Mouse (Mus musculus): ENCODE measurements around the gene Tnfsf12. TPM values are rescaled to one million over a fixed set of nuclear protein-coding genes. Genes with fewer than 3 reads are reported as not detected.
A peak's percentile ranks its signal among the peaks of the same experiment; 100 is the strongest.

Tnfsf12 gene
- total RNA-seq, 2 experiments from 2014 or later = 16.9 to 17.1 TPM

DNA sequence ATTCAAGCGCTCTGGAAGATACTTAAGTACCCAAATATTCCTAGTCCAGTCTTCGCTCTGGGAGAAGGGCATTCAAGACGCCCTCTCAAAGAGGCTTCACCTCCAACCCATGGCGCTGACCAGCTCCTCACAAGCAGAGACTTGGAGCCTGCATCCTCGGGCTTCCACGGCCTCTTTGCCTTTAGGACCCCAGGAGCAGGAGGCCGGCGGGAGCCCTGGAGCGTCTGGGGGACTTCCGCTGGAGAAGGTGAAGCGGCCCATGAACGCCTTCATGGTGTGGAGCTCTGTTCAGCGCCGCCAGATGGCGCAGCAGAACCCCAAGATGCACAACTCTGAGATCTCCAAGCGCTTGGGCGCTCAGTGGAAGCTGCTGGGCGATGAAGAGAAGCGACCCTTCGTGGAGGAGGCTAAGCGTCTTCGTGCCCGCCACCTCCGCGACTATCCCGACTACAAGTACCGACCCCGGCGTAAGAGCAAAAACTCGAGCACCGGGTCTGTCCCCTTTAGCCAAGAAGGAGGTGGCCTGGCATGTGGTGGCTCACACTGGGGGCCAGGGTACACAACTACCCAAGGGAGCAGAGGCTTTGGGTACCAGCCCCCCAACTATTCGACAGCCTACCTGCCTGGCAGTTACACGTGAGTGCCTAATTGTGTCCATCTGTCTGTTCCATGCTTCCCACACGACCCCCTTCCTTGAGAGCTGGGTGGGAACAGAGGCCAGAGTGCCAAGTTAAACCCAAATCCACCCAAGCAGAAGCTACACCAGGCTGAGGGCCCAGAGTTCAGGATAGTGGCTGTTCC, 40.2 kb downstream of the Tnfsf12 start, which contains the start of gene Sox15:
Gene Sox15, plus strand, starts transcription at position 51 of the 801 bp plus-strand sequence.
- DNase-seq = peak; percentile 57 to 72

DNA sequence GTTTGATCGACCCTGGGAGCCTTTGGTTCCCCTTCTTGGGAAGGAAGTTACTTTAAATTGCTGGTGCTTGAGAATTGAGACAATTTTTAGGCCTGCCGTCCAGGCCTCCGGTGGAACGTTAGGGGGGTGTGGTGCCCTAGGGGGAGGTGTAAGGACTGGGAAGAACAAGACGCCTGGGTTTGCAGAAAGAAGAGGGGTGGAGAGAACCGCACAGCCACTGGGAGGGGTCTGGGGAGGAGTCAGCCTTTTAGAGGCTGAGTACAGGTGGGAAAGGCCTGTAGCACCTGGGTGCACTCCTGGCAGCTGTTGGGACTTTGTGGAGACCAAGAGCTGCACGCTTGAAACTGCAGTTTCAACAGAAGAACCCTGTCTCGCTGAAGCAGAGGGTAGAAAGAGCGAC, 40.9 kb downstream of the Tnfsf12 start:
- DNase-seq = no peak

DNA sequence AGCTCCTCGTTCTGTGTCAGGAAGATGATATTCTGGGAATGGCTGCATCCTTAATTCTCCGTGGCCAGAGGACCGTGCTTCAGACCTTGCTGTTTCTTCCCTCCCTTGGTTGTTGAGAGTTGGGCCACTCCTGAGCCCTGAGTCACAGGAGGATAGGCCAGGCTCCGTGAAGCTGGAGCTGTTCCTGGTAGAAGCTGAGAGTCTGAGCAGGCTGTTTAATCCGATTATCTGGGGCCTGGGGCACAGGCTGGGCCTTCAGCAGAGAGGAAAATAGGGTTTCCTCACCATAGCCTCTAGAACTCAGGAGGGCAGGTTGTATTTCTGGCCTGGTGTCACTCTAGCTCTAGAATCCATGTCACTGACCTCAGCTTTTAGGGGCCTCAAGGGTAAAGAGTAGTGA, 42.2 kb downstream of the Tnfsf12 start:
- no peak for DNase-seq

DNA sequence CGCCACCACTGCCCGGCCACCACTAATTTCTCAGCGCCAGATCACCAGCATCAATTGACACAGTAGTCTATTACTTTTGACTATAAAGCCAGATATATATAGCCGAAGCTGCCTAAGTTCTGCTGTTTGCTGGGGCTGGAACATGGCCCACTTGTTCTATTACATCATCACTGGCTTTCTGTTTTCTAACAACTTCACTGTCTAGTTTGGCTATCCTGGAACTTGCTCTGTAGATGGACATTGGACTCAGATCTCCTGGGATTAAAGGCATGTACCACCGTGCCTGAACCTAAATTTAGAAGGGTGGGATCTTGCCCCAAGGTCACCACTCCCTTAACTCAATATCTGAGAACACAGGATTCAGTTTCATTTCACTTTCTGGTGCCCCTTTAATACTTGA, 49.8 kb downstream of the Tnfsf12 start:
- no peak for DNase-seq

Small RNA genes lying within 50 kb of the gene (microRNA-seq; reads per million reads assigned to microRNA genes)
- gene Mir1934 = 5.4 to 7.2 reads per million in 2 experiments

Other genes with a start within 250 kb of the Tnfsf12 start
- under 1 TPM; 0.10 to 0.51 TPM for gene Dnah2, start 146.7 kb downstream of the Tnfsf12 start, total RNA-seq (2021)
- gene Efnb3, start 135.6 kb downstream of the Tnfsf12 start, total RNA-seq (2021) = 100 to 1,000 TPM; 111 to 140 TPM
- 1 to 10 TPM; 5.0 to 5.4 TPM for gene Wrap53, start 115.6 kb downstream of the Tnfsf12 start, total RNA-seq (2021)
- gene Trp53, start 115.5 kb downstream of the Tnfsf12 start, total RNA-seq (2021) = 10 to 100 TPM; 15.0 to 15.5 TPM
- gene Atp1b2, start 89.9 kb downstream of the Tnfsf12 start, total RNA-seq (2021) = 10 to 100 TPM; 15.2 to 16.4 TPM
- not detected for gene Shbg, start 77.9 kb downstream of the Tnfsf12 start, total RNA-seq (2021)
- 1 to 10 TPM; 3.3 to 3.8 TPM for gene Sat2, start 73.8 kb downstream of the Tnfsf12 start, total RNA-seq (2021)
- gene Fxr2, start 62.9 kb downstream of the Tnfsf12 start, total RNA-seq (2021) = 10 to 100 TPM; 91.3 to 97.2 TPM
- gene Sox15, start 40.5 kb downstream of the Tnfsf12 start, total RNA-seq (2021) = not detected
- 10 to 100 TPM; 12.3 to 15.6 TPM for gene Mpdu1, start 33.2 kb downstream of the Tnfsf12 start, total RNA-seq (2021)
- gene Cd68, start 29.7 kb downstream of the Tnfsf12 start, total RNA-seq (2021) = 10 to 100 TPM in 1 of 2 experiments, 1 to 10 TPM in 1; 7.3 to 10.5 TPM
- 100 to 1,000 TPM; 185 to 188 TPM for gene Eif4a1, start 23.4 kb downstream of the Tnfsf12 start, total RNA-seq (2021)
- gene Senp3, start 13.8 kb downstream of the Tnfsf12 start, total RNA-seq (2021) = 10 to 100 TPM; 27.3 to 35.1 TPM
- gene Tnfsf13, start 10.1 kb downstream of the Tnfsf12 start, total RNA-seq (2021) = 1 to 10 TPM; 1.5 to 1.7 TPM
- gene Tnfsfm13, start 249 bp upstream of the Tnfsf12 start, total RNA-seq (2021) = 1 to 10 TPM; 2.5 to 4.1 TPM
- 10 to 100 TPM; 27.4 to 33.4 TPM for gene Polr2a, start 62.8 kb upstream of the Tnfsf12 start, total RNA-seq (2021)
- not detected for gene Slc35g3, start 66.1 kb upstream of the Tnfsf12 start, total RNA-seq (2021)
- 10 to 100 TPM; 41.7 to 44.7 TPM for gene Zbtb4, start 70.1 kb upstream of the Tnfsf12 start, total RNA-seq (2021)
- 1 to 10 TPM; 2.0 to 4.6 TPM for gene Chrnb1, start 100.1 kb upstream of the Tnfsf12 start, total RNA-seq (2021)
- gene Fgf11, start 106.0 kb upstream of the Tnfsf12 start, total RNA-seq (2021) = 1 to 10 TPM; 2.6 to 3.0 TPM
- under 1 TPM; 0.17 to 0.49 TPM for gene Tmem102, start 109.8 kb upstream of the Tnfsf12 start, total RNA-seq (2021)
- gene Gm39566, start 119.4 kb upstream of the Tnfsf12 start, total RNA-seq (2021) = not detected
- not detected for gene Spem2, start 122.6 kb upstream of the Tnfsf12 start, total RNA-seq (2021)
- not detected for gene Spem1, start 126.3 kb upstream of the Tnfsf12 start, total RNA-seq (2021)
- 1 to 10 TPM; 3.3 to 3.9 TPM for gene Nlgn2, start 141.9 kb upstream of the Tnfsf12 start, total RNA-seq (2021)
- 100 to 1,000 TPM; 232 to 246 TPM for gene Tmem256, start 142.7 kb upstream of the Tnfsf12 start, total RNA-seq (2021)
- gene Plscr3, start 150.5 kb upstream of the Tnfsf12 start, total RNA-seq (2021) = 10 to 100 TPM; 19.6 to 21.4 TPM
- not detected for gene Tnk1, start 162.9 kb upstream of the Tnfsf12 start, total RNA-seq (2021)
- not detected for gene Tmem95, start 182.2 kb upstream of the Tnfsf12 start, total RNA-seq (2021)
- 1 to 10 TPM; 2.0 to 2.5 TPM for gene Kctd11, start 185.6 kb upstream of the Tnfsf12 start, total RNA-seq (2021)
- 1 to 10 TPM in 1 of 2 experiments, under 1 TPM in 1; 0.72 to 4.4 TPM for gene Acap1, start 199.7 kb upstream of the Tnfsf12 start, total RNA-seq (2021)
- under 1 TPM in 1 of 2 experiments, not detected in 1; 0.41 TPM for gene 2810408A11Rik, start 205.1 kb upstream of the Tnfsf12 start, total RNA-seq (2021)
- gene Neurl4, start 205.2 kb upstream of the Tnfsf12 start, total RNA-seq (2021) = 10 to 100 TPM; 42.1 to 48.0 TPM
- gene Gps2, start 218.0 kb upstream of the Tnfsf12 start, total RNA-seq (2021) = 10 to 100 TPM; 26.2 to 27.5 TPM
- 100 to 1,000 TPM; 415 to 425 TPM for gene Eif5a, start 226.1 kb upstream of the Tnfsf12 start, total RNA-seq (2021)
- 10 to 100 TPM; 14.6 to 23.1 TPM for gene Ybx2, start 239.9 kb upstream of the Tnfsf12 start, total RNA-seq (2021)